Mouse (Mus musculus) CH12.LX (cell line): ENCODE measurements at regions not wholly inside any gene's neighbourhood (a gene's known extent, or its start where the extent isn't known, plus 50 kb on each side); places are given as distances from the start of the nearest gene placed in this dataset.

Experiments
- BHLHE40 ChIP-seq: IDR thresholded peaks from 2 replicates; pipeline ENCODE4 v1.6.1; 2011; ENCODE audit warnings: mild to moderate bottlenecking, low read depth, low read length, improper control_type of control experiment
- CHD1 ChIP-seq: IDR thresholded peaks from 2 replicates; pipeline ENCODE4 v1.6.1; 2012; ENCODE audit warnings: low read depth, low read length, improper control_type of control experiment, inconsistent platforms
- CTCF ChIP-seq, 2 experiments: IDR thresholded peaks in 1 of 2; conservative IDR thresholded peaks in 1 of 2; 2 replicates each; pipeline ENCODE4 v1.5.1; 2011 to 2012; ENCODE audit warnings: low read depth in 2 of 2, low read length in 2 of 2, improper control_type of control experiment in 1 of 2, inconsistent platforms in 1 of 2, mild to moderate bottlenecking in 1 of 2, moderate library complexity in 1 of 2
- HCFC1 ChIP-seq: IDR thresholded peaks from 2 replicates; pipeline ENCODE4 v1.6.1; 2012; ENCODE audit warnings: low read depth, mild to moderate bottlenecking, inconsistent platforms, low read length, improper control_type of control experiment
- IRF4 ChIP-seq: IDR thresholded peaks from 2 replicates; pipeline ENCODE4 v1.6.1; 2014; ENCODE audit warnings: low read depth, mild to moderate bottlenecking, inconsistent platforms, low read length, improper control_type of control experiment
- KAT2A ChIP-seq: IDR thresholded peaks from 2 replicates; pipeline ENCODE4 v1.6.1; 2012; ENCODE audit warnings: low read length, improper control_type of control experiment, inconsistent platforms; ENCODE audit not compliant: insufficient replicate concordance
- NRF1 ChIP-seq: IDR thresholded peaks from 2 replicates; pipeline ENCODE4 v1.6.1; 2014; ENCODE audit warnings: low read depth, mild to moderate bottlenecking, inconsistent platforms, low read length, improper control_type of control experiment, moderate library complexity
- POLR2A ChIP-seq: IDR thresholded peaks from 2 replicates; pipeline ENCODE4 v1.6.1; 2011; ENCODE audit warnings: low read depth, mild to moderate bottlenecking, improper control_type of control experiment, low read length
- SIN3A ChIP-seq: IDR thresholded peaks from 2 replicates; pipeline ENCODE4 v1.6.1; 2012; ENCODE audit warnings: low read length, improper control_type of control experiment, inconsistent platforms
- SMC3 ChIP-seq: IDR thresholded peaks from 2 replicates; pipeline ENCODE4 v1.6.1; 2011; ENCODE audit warnings: low read depth, low read length, improper control_type of control experiment
- ZNF384 ChIP-seq: IDR thresholded peaks from 2 replicates; pipeline ENCODE4 v1.6.1; 2012; ENCODE audit warnings: low read depth, low read length, improper control_type of control experiment, inconsistent platforms

GRCm38 (mm10) chr16:93217600-93218226 lies 386.1 kb downstream of the Setd4 start:
- TF ChIP-seq CHD1: no peak
- TF ChIP-seq SIN3A: no peak
- no peak for TF ChIP-seq POLR2A
- no peak for TF ChIP-seq HCFC1
- no peak for TF ChIP-seq CTCF (conservative IDR thresholded peaks at IDR 0.05 in 1 of 2, IDR thresholded peaks at IDR 0.05 in 1 of 2; ENCODE audit: low read depth in 2 of 2, low read length in 2 of 2)
- no peak for TF ChIP-seq KAT2A
- no peak for TF ChIP-seq SMC3
- TF ChIP-seq IRF4: no peak
- no peak for TF ChIP-seq ZNF384
- TF ChIP-seq BHLHE40: no peak
- no peak for TF ChIP-seq NRF1
